ENCODE assay signal across 9 mouse cellular contexts in the genomic region with DNA sequence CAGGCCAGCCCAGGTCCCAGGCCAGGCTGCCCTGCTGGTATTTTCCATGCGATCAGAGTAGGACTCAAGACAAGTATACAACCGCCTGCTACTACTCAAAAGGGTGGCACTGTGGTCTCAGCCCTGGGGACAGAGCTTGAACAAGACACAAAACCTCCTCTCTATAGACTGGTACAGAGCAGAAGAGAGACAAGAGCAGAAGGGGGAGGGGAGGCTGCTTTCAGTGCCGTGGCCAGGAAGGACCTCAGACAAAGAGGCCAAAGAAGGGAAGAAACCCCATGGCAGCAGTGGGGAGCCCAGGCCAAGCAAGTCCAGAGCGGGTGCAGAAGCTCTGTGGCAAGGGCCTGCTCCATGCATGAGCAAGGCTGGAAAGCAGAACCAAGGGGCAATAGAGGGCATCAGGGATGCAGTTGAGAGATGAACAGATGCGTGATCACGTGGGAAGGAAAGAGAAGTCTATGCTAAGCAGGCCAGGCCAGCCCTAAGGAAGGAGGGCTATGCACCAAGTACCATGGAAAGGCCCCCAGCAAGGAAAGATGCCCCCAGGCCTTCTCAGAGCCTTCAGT. TPM values are rescaled to one million over a fixed set of nuclear protein-coding genes. Genes with fewer than 3 reads are reported as not detected.
DNase-seq lines count a peak whose midpoint lies in the region; ATAC-seq lines count a peak whose summit lies in the region.
"Had no signal": no experiment of that assay in that cellular context is flagged by ENCODE, and none has a peak within 500 bp of the region (broad histone marks: within the 10 kb centered on the region; RNA-seq: fewer than 3 reads in every experiment).

No protein-coding gene starts in this region.

- no peaks in the 10 kb centered on the region for H3K36me3 ChIP-seq in midbrain, embryonic 10.5 days

- ATAC-seq in granulocyte monocyte progenitor cell, adult 5-6 weeks (replicated peaks; ENCODE audit: poor library complexity, severe bottlenecking) = peak; percentile 64

- H3K4me3 ChIP-seq in midbrain, embryonic 10.5 days = peak overlapping the region; percentile 28; the same call in 1 of the 2 replicates

- no peaks in the 10 kb centered on the region for H3K9me3 ChIP-seq in midbrain, embryonic 10.5 days (replicated peaks)

- peaks cover 86% of the 10 kb centered on the region for H3K4me1 ChIP-seq in midbrain, embryonic 10.5 days

- H3K27me3 ChIP-seq in midbrain, embryonic 10.5 days (ENCODE audit: low read depth, poor library complexity, severe bottlenecking) = no peaks in the 10 kb centered on the region

- peak; percentile 49 for DNase-seq in right cerebral cortex, postnatal 14 days
- no peak for DNase-seq in right cerebral cortex, postnatal 25 days
- no peak for DNase-seq in midbrain, embryonic 10.5 days (ENCODE audit: low spot score)
- DNase-seq in urinary bladder, postnatal 36 days (ENCODE audit: low spot score in 2 of 2) = no peak
- no peak for DNase-seq in kidney, adult 8-10 months
- no peak for DNase-seq in T-cell, adult 2 months (ENCODE audit: low spot score)
- DNase-seq: gastrocnemius, postnatal 25 days; heart, postnatal 36 days had no signal

- WGBS in midbrain, embryonic 10.5 days = 68% methylated on average over 6 of the region's 6 CpGs

- peak overlapping the region; percentile 89 for H3K27ac ChIP-seq in midbrain, embryonic 10.5 days (replicated peaks)

RNA-seq across cellular contexts. Expression of a gene that starts 51.0 kb away (rescaled TPM):
- 29.4 and 39.0 TPM in 2 replicates for total RNA-seq in granulocyte monocyte progenitor cell, adult 5-6 weeks (2014; fragmentation: Nextera tagmentation)
- total RNA-seq in granulocyte monocyte progenitor cell, adult 5-6 weeks (2017) = 13.4 and 15.6 TPM in 2 replicates
- 32.3 and 33.7 TPM in 2 replicates for polyA plus RNA-seq in midbrain, embryonic 10.5 days (2016; fragmentation: Nextera tagmentation; extraction: Ambion mirVana)
